Mouse (Mus musculus): ENCODE data around the gene Gm29776.

- no peak for TF ChIP-seq CTCF (IDR thresholded peaks at IDR 0.05; ENCODE audit: insufficient read depth, low read length)
- no peak for TF ChIP-seq POLR2A (IDR thresholded peaks at IDR 0.05; ENCODE audit: borderline replicate concordance, extremely low read depth, low read depth, low read length)
Measured at GRCm38 (mm10) chr14:54706589-54707320, 8.1 kb upstream of the Gm29776 start.

All from lung, adult 2 months (tissue).